Mouse (Mus musculus) ES-E14 (cell line): ENCODE results near the gene Ldlr.

Experiments used
- CHD2 ChIP-seq: IDR thresholded peaks from 2 replicates; pipeline ENCODE4 v1.6.1; 2014; ENCODE audit warnings: mild to moderate bottlenecking, low read depth, low read length, inconsistent platforms
- HCFC1 ChIP-seq: IDR thresholded peaks from 2 replicates; pipeline ENCODE4 v1.6.1; 2012; ENCODE audit warnings: low read length, inconsistent platforms, borderline replicate concordance; ENCODE audit not compliant: insufficient read depth
- MAFK ChIP-seq: IDR thresholded peaks from 2 replicates; pipeline ENCODE4 v1.6.1; 2014; ENCODE audit warnings: mild to moderate bottlenecking, low read depth, low read length, inconsistent platforms; ENCODE audit not compliant: insufficient read depth
- ZNF384 ChIP-seq: IDR thresholded peaks from 2 replicates; pipeline ENCODE4 v1.6.1; 2012; ENCODE audit warnings: low read depth, low read length, inconsistent platforms

DNA sequence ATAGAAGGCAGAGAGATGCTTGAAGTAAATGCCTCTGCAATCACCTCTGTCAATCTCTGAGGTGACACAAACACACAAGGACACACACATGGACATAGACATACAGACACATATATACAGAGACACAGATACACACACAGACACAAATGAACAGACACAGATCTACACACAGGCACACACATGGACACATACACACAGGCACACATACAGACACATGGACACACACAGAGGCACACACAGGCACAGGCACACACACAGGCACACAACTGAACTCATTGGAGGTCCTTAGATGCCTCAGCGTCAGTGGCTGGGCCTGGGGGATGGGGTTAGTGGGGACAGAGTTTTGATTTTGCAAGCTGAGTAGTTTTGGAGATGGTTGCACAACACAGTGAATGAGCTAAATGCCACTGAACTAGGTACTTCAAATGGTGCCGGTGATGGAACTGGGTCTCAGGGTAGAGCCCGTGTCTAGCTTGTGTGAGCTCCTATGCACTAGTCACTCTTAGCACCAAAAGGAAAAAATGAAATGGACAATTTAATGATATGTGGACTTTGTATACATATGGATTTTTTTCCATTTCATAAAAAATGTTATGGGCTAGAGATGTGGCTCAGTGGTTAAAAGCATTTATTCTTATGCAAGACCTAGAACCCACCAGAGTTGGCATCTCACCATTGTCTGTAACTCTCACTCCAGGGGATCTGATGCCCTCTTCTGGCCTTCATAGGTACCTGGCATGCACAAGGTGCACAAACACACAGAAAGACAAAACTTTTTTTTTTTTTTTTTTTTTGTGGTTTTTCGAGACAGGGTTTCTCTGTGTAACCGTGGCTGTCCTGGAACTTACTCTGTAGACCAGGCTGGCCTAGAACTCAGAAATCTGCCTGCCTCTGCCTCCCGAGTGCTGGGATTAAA is 41.1 kb downstream of the Ldlr start:
- no peak for TF ChIP-seq HCFC1
- TF ChIP-seq MAFK: no peak
- peak; percentile 86 for TF ChIP-seq ZNF384
- no peak for TF ChIP-seq CHD2
